Mouse (Mus musculus): ENCODE measurements at regions not wholly inside any gene's neighbourhood (a gene's known extent, or its start where the extent isn't known, plus 50 kb on each side); places are given as distances from the start of the nearest gene placed in this dataset.

GRCm38 (mm10) chr6:58752496-58752895 lies 78.8 kb upstream of the Herc3 start:
- H3K27me3 ChIP-seq (replicated peaks) = no peaks in the 10 kb centered on the region
- no peaks in the 10 kb centered on the region for H3K36me3 ChIP-seq (replicated peaks; ENCODE audit: low read length)
- H3K9me3 ChIP-seq = no peaks in the 10 kb centered on the region
- peaks cover 5% of the 10 kb centered on the region; the same call in 1 of the 2 replicates for H3K4me1 ChIP-seq
- no peak overlapping the region for H3K4me3 ChIP-seq (replicated peaks)
- TF ChIP-seq FLI1 (IDR thresholded peaks at IDR 0.05; ENCODE audit: low read length) (no peak), GATA1 (IDR thresholded peaks at IDR 0.05; ENCODE audit: borderline replicate concordance, low read length) (no peak)

GRCm38 (mm10) chr6:58756309-58757015 lies 74.8 kb upstream of the Herc3 start:
- Histone ChIP-seq H3K4me1 (peaks cover 10% of the 10 kb centered on the region; the same call in 1 of the 2 replicates), H3K9me3 (no peaks in the 10 kb centered on the region), H3K36me3 (replicated peaks; ENCODE audit: low read length) (no peaks in the 10 kb centered on the region), H3K4me3 (replicated peaks) (no peak overlapping the region), H3K27me3 (replicated peaks) (no peaks in the 10 kb centered on the region)
- TF ChIP-seq FLI1 (IDR thresholded peaks at IDR 0.05; ENCODE audit: low read length) (no peak), GATA1 (IDR thresholded peaks at IDR 0.05; ENCODE audit: borderline replicate concordance, low read length) (no peak)

GRCm38 (mm10) chr6:58757339-58757738 lies 73.9 kb upstream of the Herc3 start:
- Histone ChIP-seq H3K27me3 (replicated peaks) (no peaks in the 10 kb centered on the region), H3K4me1 (peaks cover 10% of the 10 kb centered on the region; the same call in 1 of the 2 replicates), H3K4me3 (replicated peaks) (no peak overlapping the region), H3K9me3 (no peaks in the 10 kb centered on the region), H3K36me3 (replicated peaks; ENCODE audit: low read length) (no peaks in the 10 kb centered on the region)
- TF ChIP-seq GATA1 (IDR thresholded peaks at IDR 0.05; ENCODE audit: borderline replicate concordance, low read length) (no peak), FLI1 (IDR thresholded peaks at IDR 0.05; ENCODE audit: low read length) (no peak)

- Histone ChIP-seq H3K9me3 (no peaks in the 10 kb centered on the region), H3K4me3 (replicated peaks) (peak overlapping the region; percentile 70), H3K36me3 (replicated peaks; ENCODE audit: low read length) (no peaks in the 10 kb centered on the region), H3K4me1 (peaks cover 7% of the 10 kb centered on the region), H3K27me3 (replicated peaks) (no peaks in the 10 kb centered on the region)
- TF ChIP-seq FLI1 (IDR thresholded peaks at IDR 0.05; ENCODE audit: low read length) = no peak
- no peak for TF ChIP-seq GATA1 (IDR thresholded peaks at IDR 0.05; ENCODE audit: borderline replicate concordance, low read length)
Observed at GRCm38 (mm10) chr6:58770654-58771218, 60.5 kb upstream of the Herc3 start.

- H3K27me3 ChIP-seq (replicated peaks) = no peaks in the 10 kb centered on the region
- peaks cover 7% of the 10 kb centered on the region for H3K4me1 ChIP-seq
- H3K4me3 ChIP-seq (replicated peaks) = no peak overlapping the region
- no peaks in the 10 kb centered on the region for H3K9me3 ChIP-seq
- TF ChIP-seq FLI1 (IDR thresholded peaks at IDR 0.05; ENCODE audit: low read length) = no peak
- no peak for TF ChIP-seq GATA1 (IDR thresholded peaks at IDR 0.05; ENCODE audit: borderline replicate concordance, low read length)
- no peaks in the 10 kb centered on the region for H3K36me3 ChIP-seq (replicated peaks; ENCODE audit: low read length)
Observed at GRCm38 (mm10) chr6:58772014-58772413, 59.3 kb upstream of the Herc3 start.

Measured in megakaryocyte, embryonic 14.5 days (primary cell).